Mouse (Mus musculus) cerebellum, adult 9-11 months (tissue): ENCODE measurements around the gene 9130204L05Rik.

Experiments used
- DNase-seq: peaks from one replicate; pipeline ENCODE4 v3.0.0; 2022

The 9130204L05Rik gene

DNA sequence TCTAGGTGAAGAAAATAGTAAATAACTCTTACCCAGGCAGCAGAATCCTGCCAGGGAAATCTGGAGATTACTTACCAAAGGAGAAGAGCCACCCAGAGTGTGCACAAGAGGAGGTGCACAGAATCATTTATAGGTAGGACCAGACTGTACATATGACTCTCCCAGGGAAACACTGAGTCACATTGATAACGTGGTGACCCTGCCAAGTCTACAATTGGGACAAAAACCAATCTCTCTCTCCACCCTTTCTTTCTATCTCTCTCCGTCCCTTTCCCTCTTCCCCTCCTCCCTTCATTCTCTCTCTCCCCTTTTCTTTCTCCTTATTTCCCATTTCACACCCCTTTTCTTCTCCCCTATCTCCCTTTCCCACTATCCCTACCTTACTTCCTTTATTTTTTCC lies at the start of gene 9130204L05Rik:
TSS of gene 9130204L05Rik (minus strand) at position 101 of the 400 bp plus-strand sequence.
- DNase-seq, result no peak

DNA sequence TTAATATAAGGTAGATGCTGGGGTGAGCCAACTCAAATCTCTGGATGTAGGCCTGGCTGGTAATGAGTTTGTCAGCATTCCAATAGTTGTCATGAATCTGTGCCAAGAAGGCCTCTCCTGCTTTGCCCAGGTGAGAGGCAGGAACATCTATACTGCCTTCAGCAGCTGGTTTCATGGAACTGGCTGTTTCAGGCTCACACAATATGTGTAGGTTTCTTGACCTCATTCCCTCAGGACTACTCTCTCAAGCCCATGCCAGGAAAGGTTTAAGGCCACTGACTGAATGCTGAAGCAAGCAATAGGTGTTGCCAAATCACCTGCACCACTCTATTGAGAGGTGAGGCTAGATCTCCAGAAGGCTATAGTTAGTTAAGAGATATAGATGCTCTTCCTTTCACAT lies 18.1 kb upstream of the 9130204L05Rik start:
- DNase-seq, result no peak

DNA sequence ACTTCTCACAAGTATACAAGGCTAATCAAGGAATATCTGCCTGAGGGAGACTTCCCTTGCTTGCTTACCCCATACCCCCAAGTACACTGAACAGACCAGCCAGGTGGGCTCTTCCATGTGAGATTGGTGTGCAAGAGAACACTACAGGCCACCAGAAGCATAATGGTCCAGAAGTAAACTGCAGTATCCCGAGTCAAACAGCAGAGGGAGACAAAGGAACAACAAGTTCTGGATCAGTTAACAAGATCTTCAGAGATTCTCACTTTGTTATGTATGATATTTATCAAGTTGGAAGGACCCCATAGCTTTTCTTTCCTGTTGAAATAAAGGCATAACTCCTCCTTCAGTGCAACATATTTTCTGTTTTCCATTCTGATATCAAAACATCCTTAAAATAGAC lies 31.4 kb downstream of the 9130204L05Rik start:
- DNase-seq, result no peak

DNA sequence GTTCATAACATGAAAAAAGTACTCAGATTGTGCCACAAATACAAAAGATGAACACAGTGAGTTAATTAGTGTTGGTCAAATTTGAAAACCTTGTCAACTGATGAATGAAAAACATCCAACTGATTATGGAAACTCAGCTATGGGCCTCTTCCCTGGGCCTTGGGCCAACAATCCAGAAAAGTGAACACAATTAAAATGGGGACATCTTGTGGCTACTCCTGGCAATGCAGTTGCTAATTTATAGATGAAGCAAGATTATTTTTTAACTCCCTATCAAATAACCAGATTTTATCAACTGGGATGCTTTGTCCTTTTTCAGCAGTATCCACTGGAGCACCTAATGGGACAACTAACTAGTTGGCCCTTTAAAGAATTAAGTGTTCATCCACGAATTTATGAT lies 37.9 kb downstream of the 9130204L05Rik start:
- no peak for DNase-seq
